Mouse (Mus musculus): ENCODE results near the gene Dvl3.

Gene Dvl3

GRCm38 (mm10) chr16:20496671-20497600, 19.8 kb upstream of the Dvl3 start:
- 12% methylated on average over 25 of the region's 25 CpGs for WGBS

- 7% methylated on average over 16 of the region's 16 CpGs for WGBS
Observed at GRCm38 (mm10) chr16:20497980-20498676, 18.7 kb upstream of the Dvl3 start.

GRCm38 (mm10) chr16:20498677-20499475, 17.9 kb upstream of the Dvl3 start, which contains the start of gene Eif2b5:
TSS of gene Eif2b5 (plus strand) at chr16:20498817.
- WGBS = under 1% methylated on average over 49 of the region's 49 CpGs

GRCm38 (mm10) chr16:20506000-20506399, 10.8 kb upstream of the Dvl3 start:
- WGBS = 69% methylated on average over 8 of the region's 8 CpGs

GRCm38 (mm10) chr16:20509349-20509748, 7.4 kb upstream of the Dvl3 start:
- 64% methylated on average over 3 of the region's 3 CpGs for WGBS

- 91% methylated on average over 7 of the region's 7 CpGs for WGBS
Observed at GRCm38 (mm10) chr16:20511277-20511847, 5.4 kb upstream of the Dvl3 start.

GRCm38 (mm10) chr16:20517216-20517615, 434 bp downstream of the Dvl3 start:
- WGBS = 1% methylated on average over 26 of the region's 26 CpGs

GRCm38 (mm10) chr16:20517701-20518374, 1.1 kb downstream of the Dvl3 start:
- under 1% methylated on average over 6 of the region's 6 CpGs for WGBS

- WGBS = 85% methylated on average over 10 of the region's 10 CpGs
Observed at GRCm38 (mm10) chr16:20523886-20524285, 7.1 kb downstream of the Dvl3 start.

- WGBS = 64% methylated on average over 5 of the region's 5 CpGs
Observed at GRCm38 (mm10) chr16:20528779-20529178, 12.0 kb downstream of the Dvl3 start.

GRCm38 (mm10) chr16:20529375-20529774, 12.6 kb downstream of the Dvl3 start:
- 26% methylated on average over 1 of the region's 1 CpGs for WGBS

- 95% methylated on average over 20 of the region's 20 CpGs for WGBS
Observed at GRCm38 (mm10) chr16:20530941-20531340, 14.2 kb downstream of the Dvl3 start.

- 24% methylated on average over 10 of the region's 10 CpGs for WGBS
Observed at GRCm38 (mm10) chr16:20534617-20535295, 18.0 kb downstream of the Dvl3 start.

- under 1% methylated on average over 52 of the region's 52 CpGs for WGBS
Observed at GRCm38 (mm10) chr16:20535296-20536080, 18.7 kb downstream of the Dvl3 start, which contains the start of gene Ap2m1. TSS of gene Ap2m1 (plus strand) at chr16:20535478.

GRCm38 (mm10) chr16:20536081-20536665, 19.4 kb downstream of the Dvl3 start:
- WGBS = 21% methylated on average over 9 of the region's 9 CpGs

- whole genome bisulfite sequencing = 6% methylated on average over 5 of the region's 5 CpGs
Observed at GRCm38 (mm10) chr16:20537071-20537471, 20.3 kb downstream of the Dvl3 start.

GRCm38 (mm10) chr16:20537601-20538320, 21.0 kb downstream of the Dvl3 start:
- WGBS = 13% methylated on average over 6 of the region's 6 CpGs

- WGBS = 48% methylated on average over 3 of the region's 3 CpGs
Observed at GRCm38 (mm10) chr16:20539649-20540048, 22.9 kb downstream of the Dvl3 start.
